Mouse (Mus musculus): ENCODE measurements at regions not wholly inside any gene's neighbourhood (a gene's known extent, or its start where the extent isn't known, plus 50 kb on each side); places are given as distances from the start of the nearest gene placed in this dataset.

DNA sequence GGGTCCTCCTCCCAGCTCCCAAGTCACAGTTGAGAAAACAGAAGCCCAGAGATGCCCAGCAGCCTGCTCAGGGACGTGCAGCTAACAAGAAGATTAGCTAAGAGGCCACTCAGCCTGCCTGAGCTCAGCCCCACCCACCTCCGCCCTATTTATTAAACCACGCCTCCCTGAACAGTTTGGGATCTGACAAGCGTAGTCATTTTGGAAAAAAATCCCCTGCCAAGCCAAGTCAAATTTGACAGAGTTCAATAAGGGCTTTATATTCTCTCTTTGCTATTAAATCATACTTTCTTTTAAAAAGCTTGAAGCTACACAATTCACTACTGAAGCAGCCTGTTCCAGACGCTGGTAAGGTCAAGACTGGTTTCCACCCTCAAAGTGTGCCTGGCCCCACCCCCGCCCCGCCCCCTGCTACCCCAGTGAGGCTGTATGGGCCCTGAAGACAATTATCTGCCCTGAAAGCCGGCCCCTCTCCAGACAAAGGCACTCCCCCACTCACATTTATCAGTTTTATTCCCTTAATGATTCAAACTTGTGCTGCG lies 61.9 kb upstream of the Zmiz1 start (continued):
- no peak for TF ChIP-seq KAT2A (conservative IDR thresholded peaks at IDR 0.05; ENCODE audit: low read depth, low read length)
- no peak for TF ChIP-seq RCOR1 (IDR thresholded peaks at IDR 0.05; ENCODE audit: low read depth, low read length)
- no peak; the same call in 1 of the 2 replicates for TF ChIP-seq NELFE (IDR thresholded peaks at IDR 0.05; ENCODE audit: low read depth, low read length)
- no peak for TF ChIP-seq MAX (IDR thresholded peaks at IDR 0.05; ENCODE audit: low read length)
- TF ChIP-seq CTCF (IDR thresholded peaks at IDR 0.05 in 2 of 3, conservative IDR thresholded peaks at IDR 0.05 in 1 of 3; ENCODE audit: control insufficient read depth in 1 of 3, insufficient read depth in 1 of 3, low read depth in 2 of 3, low read length in 3 of 3, poor library complexity in 1 of 3, severe bottlenecking in 1 of 3), result no peak
- peak; percentile 51; the same call in 1 of the 2 replicates for TF ChIP-seq TBP (IDR thresholded peaks at IDR 0.05; ENCODE audit: low read depth, low read length)
- 0 out of 4 replicates have a peak, but pooled peaks of 1 of the 2 experiments have one; percentile 13 for TF ChIP-seq EP300 (IDR thresholded peaks at IDR 0.05; ENCODE audit: low read depth in 1 of 2, low read length in 2 of 2)
- TF ChIP-seq GABPA (IDR thresholded peaks at IDR 0.05; ENCODE audit: low read depth, low read length), result no peak
- no peak for TF ChIP-seq POLR2AphosphoS2 (IDR thresholded peaks at IDR 0.05; ENCODE audit: low read length)
- TF ChIP-seq ELF1 (IDR thresholded peaks at IDR 0.05; ENCODE audit: low read depth, low read length), result no peak
- TF ChIP-seq POLR2A (IDR thresholded peaks at IDR 0.05; ENCODE audit: control insufficient read depth in 1 of 2, insufficient read depth in 1 of 2, low read depth in 1 of 2, low read length in 2 of 2, poor library complexity in 1 of 2), result peak in 1 of 2 experiments; percentile 50; a peak in 1 of 4 replicates
- peak; percentile 17; the same call in 1 of the 2 replicates for TF ChIP-seq GATA1 (IDR thresholded peaks at IDR 0.05; ENCODE audit: low read depth, low read length)
- no peak for TF ChIP-seq TCF12 (IDR thresholded peaks at IDR 0.05; ENCODE audit: low read depth, low read length)
- TF ChIP-seq SIN3A (IDR thresholded peaks at IDR 0.05; ENCODE audit: low read length), result peak; percentile 70
- no peak for TF ChIP-seq ETS1 (IDR thresholded peaks at IDR 0.05; ENCODE audit: low read depth, low read length)
- TF ChIP-seq TAL1 (IDR thresholded peaks at IDR 0.05; ENCODE audit: low read length), result no peak
- no peak for TF ChIP-seq MXI1 (IDR thresholded peaks at IDR 0.05; ENCODE audit: low read depth, low read length)
- TF ChIP-seq ZC3H11A (IDR thresholded peaks at IDR 0.05; ENCODE audit: low read depth, low read length), result no peak
- TF ChIP-seq E2F4 (IDR thresholded peaks at IDR 0.05; ENCODE audit: borderline replicate concordance, low read depth, low read length), result no peak

DNA sequence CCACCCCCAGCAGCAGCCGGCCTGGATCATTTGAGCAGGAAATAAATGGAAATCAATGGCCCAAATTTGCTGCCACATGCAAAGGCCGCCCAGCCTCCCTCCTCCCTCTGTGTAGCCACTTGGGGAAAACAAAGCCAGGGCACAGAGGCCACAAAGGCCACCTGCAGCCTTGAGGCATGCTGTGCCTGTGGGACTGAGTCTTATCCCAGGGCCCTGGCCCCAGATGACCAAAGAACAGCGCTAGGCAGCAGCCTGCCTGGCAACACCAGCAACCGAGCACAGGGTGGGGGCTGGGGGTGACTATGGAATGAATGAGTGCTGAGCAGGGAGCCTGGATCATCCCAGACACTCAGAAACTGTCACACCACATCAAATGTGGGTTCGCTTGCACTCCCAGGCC lies 61.2 kb upstream of the Zmiz1 start:
- no peaks in the 10 kb centered on the region for H3K9me3 ChIP-seq (replicated peaks; ENCODE audit: insufficient read depth, low read length)
- peak overlapping the region; percentile 49 for H3K9ac ChIP-seq (ENCODE audit: control insufficient read depth, low read depth, low read length, poor library complexity, severe bottlenecking)
- H3K79me2 ChIP-seq (ENCODE audit: control insufficient read depth, insufficient read depth, low read length, poor library complexity), result peaks cover 17% of the 10 kb centered on the region
- TF ChIP-seq USF1 (IDR thresholded peaks at IDR 0.05; ENCODE audit: low read depth, low read length), result no peak
- no peak for TF ChIP-seq BHLHE40 (IDR thresholded peaks at IDR 0.05; ENCODE audit: borderline replicate concordance, low read depth, low read length)
- TF ChIP-seq ELF1 (IDR thresholded peaks at IDR 0.05; ENCODE audit: low read depth, low read length), result no peak
- TF ChIP-seq EP300 (IDR thresholded peaks at IDR 0.05; ENCODE audit: low read depth in 1 of 2, low read length in 2 of 2), result no peak
- TF ChIP-seq ZKSCAN1 (IDR thresholded peaks at IDR 0.05; ENCODE audit: low read depth, low read length), result no peak
- no peak for TF ChIP-seq MYC (IDR thresholded peaks at IDR 0.05; ENCODE audit: low read depth, low read length)
- TF ChIP-seq GATA1 (IDR thresholded peaks at IDR 0.05; ENCODE audit: low read depth, low read length), result no peak
- TF ChIP-seq JUND (IDR thresholded peaks at IDR 0.05; ENCODE audit: low read depth, low read length), result no peak
- TF ChIP-seq MAX (IDR thresholded peaks at IDR 0.05; ENCODE audit: low read length), result no peak
- no peak for TF ChIP-seq SMC3 (IDR thresholded peaks at IDR 0.05; ENCODE audit: low read depth, low read length)
- TF ChIP-seq HCFC1 (IDR thresholded peaks at IDR 0.05; ENCODE audit: low read depth, low read length), result no peak
- no peak for TF ChIP-seq ZMIZ1 (IDR thresholded peaks at IDR 0.05; ENCODE audit: low read depth, low read length)
- no peak for TF ChIP-seq POLR2AphosphoS5 (IDR thresholded peaks at IDR 0.05; ENCODE audit: borderline replicate concordance, low read depth, low read length)
- peaks cover 0 to 38% of the 10 kb centered on the region in 2 experiments; a peak in 2 of 4 replicates for H3K36me3 ChIP-seq (ENCODE audit: control insufficient read depth in 1 of 2, insufficient read depth in 2 of 2, low read length in 2 of 2)
- no peaks in the 10 kb centered on the region for H3K27me3 ChIP-seq (ENCODE audit: control insufficient read depth in 1 of 2, insufficient read depth in 2 of 2, low read length in 2 of 2)
- H3K4me3 ChIP-seq (ENCODE audit: control insufficient read depth in 1 of 2, insufficient read depth in 1 of 2, low read depth in 2 of 2, low read length in 2 of 2), result peak overlapping the region; percentile 12 to 46; a peak in 3 of 4 replicates
- H3K27ac ChIP-seq (ENCODE audit: control insufficient read depth, low read depth, low read length), result peak overlapping the region; percentile 99
- H3K4me1 ChIP-seq (ENCODE audit: control insufficient read depth in 1 of 2, insufficient read depth in 2 of 2, low read length in 2 of 2), result peaks cover 26 to 45% of the 10 kb centered on the region in 2 experiments
- peak; percentile 34 for DNase-seq (ENCODE audit: low read depth, low spot score)
